Mouse (Mus musculus): Measurements from ENCODE around the gene Dock6. TPM values are rescaled to one million over a fixed set of nuclear protein-coding genes. Genes with fewer than 3 reads are reported as not detected.

Dock6 gene
- polyA plus RNA-seq, 1 experiment, result 59.4 TPM

DNA sequence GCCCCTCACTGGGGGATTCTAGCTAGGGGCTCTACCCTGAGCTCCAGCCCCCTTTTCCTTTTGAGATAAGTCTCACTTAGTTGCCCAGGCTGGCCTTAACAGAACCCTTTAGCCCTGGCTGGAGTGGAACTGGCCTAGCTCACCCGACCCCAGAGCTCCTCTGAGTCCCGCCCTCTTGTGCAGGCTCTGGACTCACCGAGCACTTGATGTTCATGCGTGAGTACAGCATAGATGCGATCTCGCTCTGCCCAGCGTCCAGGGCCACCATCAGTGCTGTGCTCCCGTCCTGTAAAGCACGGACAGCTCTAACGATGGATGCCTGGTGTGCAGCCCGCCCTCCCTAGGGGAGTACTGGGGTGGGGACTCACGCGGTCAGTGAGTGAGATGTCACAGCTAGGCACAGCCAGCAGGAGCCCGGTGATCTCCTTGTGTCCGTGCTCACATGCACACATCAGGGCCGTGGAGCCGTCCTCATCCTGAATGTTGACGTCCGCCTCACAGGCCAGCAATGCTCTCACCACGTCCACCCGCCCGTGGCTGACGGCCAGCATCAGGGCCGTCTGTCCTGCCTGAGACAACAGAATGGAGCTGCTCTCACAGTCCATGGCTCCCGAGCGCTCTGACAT, 82.8 kb downstream of the Dock6 start:
- no peak for DNase-seq (ENCODE audit: low read depth)
- TF ChIP-seq POLR2A (IDR thresholded peaks at IDR 0.05; ENCODE audit: borderline replicate concordance, extremely low read depth, insufficient read depth, insufficient read length, poor library complexity, severe bottlenecking), result no peak
- TF ChIP-seq CTCF (IDR thresholded peaks at IDR 0.05; ENCODE audit: borderline replicate concordance, extremely low read depth, insufficient read depth, insufficient read length), result no peak

DNA sequence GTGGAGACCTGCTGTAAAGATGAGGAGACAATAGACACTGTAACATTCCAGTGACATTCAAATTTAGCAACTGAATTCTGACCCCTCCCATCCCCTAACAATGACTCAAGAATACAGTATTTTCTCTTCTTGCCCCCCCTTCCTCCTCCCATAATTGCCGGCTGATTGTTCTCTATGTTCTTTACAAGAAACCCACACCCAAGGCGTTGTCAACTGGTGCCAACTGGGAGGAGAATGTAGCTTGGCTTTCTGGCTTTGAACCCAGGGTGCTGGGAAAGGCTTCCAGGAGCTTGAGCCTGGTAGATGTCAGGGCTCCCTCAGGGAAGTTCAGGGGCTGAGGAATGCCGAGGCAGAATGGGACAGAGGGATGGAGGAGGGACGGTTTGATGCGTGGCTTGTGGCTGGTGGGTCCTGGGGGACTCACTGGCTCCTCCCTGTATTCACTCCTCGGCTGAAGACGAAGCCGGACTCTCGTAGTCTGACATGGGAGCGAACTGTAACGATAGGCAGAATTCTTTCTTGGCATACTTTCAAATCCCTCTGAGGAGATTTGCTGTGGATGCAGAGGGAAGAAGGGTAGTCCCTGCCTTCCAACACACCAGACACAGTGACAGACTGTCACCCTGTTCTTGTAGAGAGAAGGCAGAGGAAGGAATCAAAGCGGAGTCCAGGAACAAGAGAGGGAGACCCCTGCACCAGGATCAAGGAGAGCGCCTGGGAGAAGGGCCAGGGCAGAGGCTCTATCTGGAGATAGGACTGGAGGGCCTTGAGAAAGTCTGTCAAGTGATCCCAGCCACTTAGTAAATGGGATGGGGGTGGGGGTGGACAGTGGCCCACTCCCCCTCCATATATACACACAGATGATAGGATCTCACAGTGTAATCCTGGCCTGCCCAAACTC, 83.7 kb downstream of the Dock6 start:
- DNase-seq (ENCODE audit: low read depth), result peak; percentile 36
- TF ChIP-seq CTCF (IDR thresholded peaks at IDR 0.05; ENCODE audit: borderline replicate concordance, extremely low read depth, insufficient read depth, insufficient read length), result no peak
- no peak for TF ChIP-seq POLR2A (IDR thresholded peaks at IDR 0.05; ENCODE audit: borderline replicate concordance, extremely low read depth, insufficient read depth, insufficient read length, poor library complexity, severe bottlenecking)

DNA sequence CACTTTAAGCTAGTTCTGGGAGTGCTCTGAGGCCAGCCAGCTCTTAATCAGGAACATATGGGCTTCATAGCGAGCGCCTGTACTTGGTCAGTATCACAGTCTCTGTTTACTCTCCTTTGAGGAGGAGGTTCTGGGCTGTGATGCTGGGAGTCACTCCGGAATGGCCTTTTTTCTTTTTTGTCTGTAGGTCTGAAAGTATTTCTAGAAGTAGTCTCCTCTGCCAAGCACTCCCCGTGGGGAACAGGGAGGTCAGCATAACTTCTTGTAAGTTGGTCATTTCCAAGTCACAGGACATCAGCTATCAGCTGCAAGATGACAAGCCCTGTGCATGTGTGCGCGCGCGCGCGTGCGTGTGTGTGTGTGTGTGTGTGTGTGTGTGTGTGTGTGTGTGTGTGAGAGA, 84.5 kb downstream of the Dock6 start:
- TF ChIP-seq POLR2A (IDR thresholded peaks at IDR 0.05; ENCODE audit: borderline replicate concordance, extremely low read depth, insufficient read depth, insufficient read length, poor library complexity, severe bottlenecking), result no peak
- DNase-seq (ENCODE audit: low read depth), result peak; percentile 40

DNA sequence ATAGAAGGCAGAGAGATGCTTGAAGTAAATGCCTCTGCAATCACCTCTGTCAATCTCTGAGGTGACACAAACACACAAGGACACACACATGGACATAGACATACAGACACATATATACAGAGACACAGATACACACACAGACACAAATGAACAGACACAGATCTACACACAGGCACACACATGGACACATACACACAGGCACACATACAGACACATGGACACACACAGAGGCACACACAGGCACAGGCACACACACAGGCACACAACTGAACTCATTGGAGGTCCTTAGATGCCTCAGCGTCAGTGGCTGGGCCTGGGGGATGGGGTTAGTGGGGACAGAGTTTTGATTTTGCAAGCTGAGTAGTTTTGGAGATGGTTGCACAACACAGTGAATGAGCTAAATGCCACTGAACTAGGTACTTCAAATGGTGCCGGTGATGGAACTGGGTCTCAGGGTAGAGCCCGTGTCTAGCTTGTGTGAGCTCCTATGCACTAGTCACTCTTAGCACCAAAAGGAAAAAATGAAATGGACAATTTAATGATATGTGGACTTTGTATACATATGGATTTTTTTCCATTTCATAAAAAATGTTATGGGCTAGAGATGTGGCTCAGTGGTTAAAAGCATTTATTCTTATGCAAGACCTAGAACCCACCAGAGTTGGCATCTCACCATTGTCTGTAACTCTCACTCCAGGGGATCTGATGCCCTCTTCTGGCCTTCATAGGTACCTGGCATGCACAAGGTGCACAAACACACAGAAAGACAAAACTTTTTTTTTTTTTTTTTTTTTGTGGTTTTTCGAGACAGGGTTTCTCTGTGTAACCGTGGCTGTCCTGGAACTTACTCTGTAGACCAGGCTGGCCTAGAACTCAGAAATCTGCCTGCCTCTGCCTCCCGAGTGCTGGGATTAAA, 88.1 kb downstream of the Dock6 start:
- TF ChIP-seq POLR2A (IDR thresholded peaks at IDR 0.05; ENCODE audit: borderline replicate concordance, extremely low read depth, insufficient read depth, insufficient read length, poor library complexity, severe bottlenecking) (no peak), CTCF (IDR thresholded peaks at IDR 0.05; ENCODE audit: borderline replicate concordance, extremely low read depth, insufficient read depth, insufficient read length) (no peak)
- no peak for DNase-seq (ENCODE audit: low read depth)

DNA sequence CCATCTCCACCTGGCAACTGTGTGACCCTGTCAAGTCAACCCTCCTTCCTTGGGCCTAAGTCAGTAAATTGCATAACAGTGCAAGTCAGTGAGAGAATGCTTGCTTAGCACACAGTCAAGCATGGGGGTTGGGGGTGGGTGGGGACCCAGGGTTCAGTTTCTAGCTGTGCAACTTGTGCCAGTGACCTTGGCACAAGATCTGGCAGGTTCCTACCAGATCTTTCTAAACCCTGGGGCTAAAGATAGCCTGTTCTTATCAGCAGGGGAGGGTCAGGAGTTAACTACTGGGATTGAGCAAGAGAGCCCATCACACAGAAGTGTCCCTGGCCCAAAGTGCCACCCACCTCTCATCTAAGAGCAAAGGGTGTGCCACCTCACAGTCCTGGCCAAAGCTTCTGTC, 90.3 kb downstream of the Dock6 start:
- no peak for DNase-seq (ENCODE audit: low read depth)
- TF ChIP-seq POLR2A (IDR thresholded peaks at IDR 0.05; ENCODE audit: borderline replicate concordance, extremely low read depth, insufficient read depth, insufficient read length, poor library complexity, severe bottlenecking) (no peak), CTCF (IDR thresholded peaks at IDR 0.05; ENCODE audit: borderline replicate concordance, extremely low read depth, insufficient read depth, insufficient read length) (no peak)

DNA sequence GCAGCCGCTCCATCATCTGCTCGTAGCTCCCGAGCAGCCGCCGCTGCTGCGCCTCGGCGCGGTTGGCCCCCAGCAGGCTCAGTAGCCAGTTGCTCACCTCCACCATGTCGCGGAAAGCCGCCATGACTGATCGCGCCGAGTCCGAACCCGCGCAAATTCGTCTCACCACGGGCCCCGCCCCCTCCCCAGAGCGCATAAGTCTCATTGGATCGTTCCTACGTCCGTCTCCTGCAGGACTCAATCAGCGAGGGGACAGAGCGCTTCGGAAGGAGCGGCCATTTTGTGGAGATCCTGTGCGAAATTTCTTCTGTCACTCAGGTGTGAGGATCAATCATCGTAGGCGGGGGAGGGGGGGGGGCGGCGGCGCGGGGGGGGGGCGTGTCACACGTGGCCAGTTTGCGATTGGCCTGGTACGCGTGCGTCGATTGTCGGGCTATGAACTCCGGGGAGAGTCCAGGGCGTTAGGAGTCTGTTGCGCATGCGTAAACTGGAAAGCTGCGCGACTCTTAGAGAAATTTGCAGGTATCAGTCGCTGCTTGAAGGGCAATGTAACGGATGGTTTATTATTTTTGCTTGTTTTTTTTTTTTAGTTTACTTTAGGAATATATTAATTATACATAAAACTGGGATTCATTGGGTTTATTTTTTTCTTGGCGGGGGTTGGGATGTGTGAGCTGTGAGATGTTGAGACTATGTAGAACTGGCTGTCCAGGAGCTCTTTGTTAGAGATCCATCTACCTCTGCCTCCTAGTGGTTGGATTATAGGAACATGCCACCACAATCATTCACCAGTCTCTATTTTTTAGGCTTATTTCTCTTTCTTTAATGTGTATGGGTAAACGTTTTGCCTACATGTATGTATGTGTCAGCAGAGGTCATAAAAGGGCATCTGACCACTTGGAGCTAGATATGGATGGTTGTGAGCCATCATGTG, 92.0 kb downstream of the Dock6 start, which contains the start of gene Spc24:
Spc24 (minus strand) TSS at position 149 of the 934 bp plus-strand sequence.
- DNase-seq (ENCODE audit: low read depth), result peak; percentile 99
- TF ChIP-seq CTCF (IDR thresholded peaks at IDR 0.05; ENCODE audit: borderline replicate concordance, extremely low read depth, insufficient read depth, insufficient read length), result peak; percentile 34; the same call in 1 of the 2 replicates
- TF ChIP-seq POLR2A (IDR thresholded peaks at IDR 0.05; ENCODE audit: borderline replicate concordance, extremely low read depth, insufficient read depth, insufficient read length, poor library complexity, severe bottlenecking), result no peak; the same call in 1 of the 2 replicates

DNA sequence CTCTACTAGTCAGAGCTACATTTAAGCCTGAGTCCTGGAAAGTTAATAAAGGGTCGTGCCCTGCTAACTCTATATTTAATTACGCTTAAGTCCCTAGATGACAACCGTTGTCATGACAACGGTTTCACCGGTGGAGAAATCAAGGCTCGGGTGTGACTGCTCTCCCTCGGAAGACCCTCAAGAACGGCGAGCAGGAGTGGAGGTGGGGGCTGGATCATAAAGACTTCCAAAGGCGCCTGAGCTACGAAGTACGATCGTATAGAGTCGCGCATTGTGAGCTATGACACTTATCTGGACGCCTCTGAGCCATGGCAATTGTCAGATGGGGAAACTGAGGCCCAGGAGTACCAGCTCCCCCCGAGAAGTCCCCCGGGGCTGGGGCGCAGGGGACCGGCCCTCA, 92.7 kb downstream of the Dock6 start:
- DNase-seq (ENCODE audit: low read depth), result peak; percentile 19
- TF ChIP-seq CTCF (IDR thresholded peaks at IDR 0.05; ENCODE audit: borderline replicate concordance, extremely low read depth, insufficient read depth, insufficient read length) (no peak), POLR2A (IDR thresholded peaks at IDR 0.05; ENCODE audit: borderline replicate concordance, extremely low read depth, insufficient read depth, insufficient read length, poor library complexity, severe bottlenecking) (no peak)

DNA sequence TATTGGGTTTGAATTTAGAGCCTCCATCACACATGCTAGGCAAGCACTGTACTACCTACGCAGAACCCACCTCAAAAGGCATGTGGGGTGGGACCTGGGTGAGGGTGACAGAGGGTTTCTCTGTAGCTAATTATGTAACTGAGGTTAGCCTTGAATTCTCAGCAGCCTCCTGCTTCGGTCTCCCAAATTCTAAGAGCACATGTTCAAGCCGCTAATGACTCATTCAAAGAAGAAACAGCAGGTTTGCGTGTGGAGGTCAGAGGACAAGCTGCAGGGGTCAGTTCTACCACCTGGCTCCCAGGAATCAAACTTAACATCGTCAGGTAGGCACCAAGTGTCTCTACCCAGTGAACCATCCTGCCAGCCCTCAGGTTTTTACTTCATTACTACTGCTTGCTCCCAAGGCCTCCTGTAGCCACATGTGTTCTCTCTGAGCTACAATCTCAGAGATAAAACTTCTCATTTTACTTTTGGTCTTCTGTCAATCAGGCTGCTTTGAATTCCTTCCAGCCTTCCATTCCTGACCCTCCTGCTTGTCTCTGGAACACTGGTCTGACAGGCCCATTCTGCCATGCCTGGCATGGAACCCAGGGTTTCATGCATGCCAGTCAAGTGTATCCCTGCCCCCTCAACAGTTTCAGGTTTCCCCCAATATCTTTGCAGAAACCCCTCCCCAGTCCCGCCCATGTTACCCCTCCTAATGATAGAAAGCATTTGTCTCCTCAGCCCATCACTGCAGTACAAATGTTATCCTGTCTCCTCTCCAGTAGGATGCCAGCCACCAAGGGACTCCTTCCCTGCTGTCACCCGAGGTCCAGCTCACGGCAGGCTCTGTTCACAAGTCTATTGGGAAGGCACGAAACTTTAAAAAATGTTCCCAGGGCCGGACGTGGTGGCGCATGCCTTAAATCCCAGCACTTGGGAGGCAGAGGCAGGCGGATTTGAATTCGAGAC, 93.6 kb downstream of the Dock6 start:
- DNase-seq (ENCODE audit: low read depth), result peak; percentile 31
- no peak for TF ChIP-seq CTCF (IDR thresholded peaks at IDR 0.05; ENCODE audit: borderline replicate concordance, extremely low read depth, insufficient read depth, insufficient read length)

DNA sequence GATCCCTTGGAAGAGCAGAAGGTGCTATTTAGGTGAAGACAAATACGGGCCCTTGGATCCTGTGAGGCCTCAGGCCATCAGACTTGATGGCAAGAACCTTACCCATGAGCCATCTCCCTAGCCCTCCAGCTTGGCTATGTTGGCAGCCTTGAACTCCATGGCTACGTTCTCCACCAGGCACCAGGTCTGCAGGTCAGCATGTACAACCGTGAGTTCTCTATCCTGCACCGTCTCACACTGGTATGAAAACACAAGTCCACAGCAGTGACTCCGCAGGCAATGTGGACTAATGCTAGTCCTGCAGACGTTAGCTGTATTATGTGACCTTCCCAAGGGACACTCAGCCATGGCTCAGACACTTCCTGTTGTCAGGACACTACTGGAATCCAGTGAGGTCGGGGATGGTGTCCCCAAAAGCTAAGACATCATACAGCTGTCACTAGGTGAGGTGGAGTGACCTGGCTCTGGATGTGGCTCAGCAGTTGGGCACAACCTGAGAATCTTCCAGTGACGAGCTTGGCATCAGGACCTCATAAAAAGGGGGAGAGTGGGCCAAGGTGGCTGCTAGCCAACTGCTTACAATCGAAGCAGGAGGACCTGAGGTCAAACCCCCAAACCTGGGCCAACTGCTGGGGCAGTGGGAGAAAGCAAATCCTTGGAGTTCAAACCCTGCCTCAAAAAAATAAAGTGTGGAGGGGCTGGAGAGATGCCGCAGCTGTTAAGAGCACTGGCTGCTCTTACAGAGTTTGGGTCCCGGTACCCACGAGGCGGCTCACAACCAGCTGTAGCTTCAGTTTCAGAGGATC, 97.7 kb downstream of the Dock6 start:
- TF ChIP-seq CTCF (IDR thresholded peaks at IDR 0.05; ENCODE audit: borderline replicate concordance, extremely low read depth, insufficient read depth, insufficient read length) (no peak), POLR2A (IDR thresholded peaks at IDR 0.05; ENCODE audit: borderline replicate concordance, extremely low read depth, insufficient read depth, insufficient read length, poor library complexity, severe bottlenecking) (no peak)
- DNase-seq (ENCODE audit: low read depth), result no peak

Measured in brain, embryonic 14.5 days (tissue).